Mouse (Mus musculus) granulocyte monocyte progenitor cell, adult 5-6 weeks (primary cell): ENCODE data around the gene Mfsd11. TPM values are rescaled to one million over a fixed set of nuclear protein-coding genes. Genes with fewer than 3 reads are reported as not detected.
"Not testable (repeated sequence)": the region's sequence is repeated elsewhere in the genome, so short reads cannot be mapped to it uniquely, and the experiment has no call there.

Source experiments
- ATAC-seq: replicated peaks from 2 replicates; pipeline ENCODE4 v1.8.0; 2016; ENCODE audit warnings: mild to moderate bottlenecking, moderate TSS enrichment, inconsistent platforms; ENCODE audit not compliant: poor library complexity, severe bottlenecking
- total RNA-seq, 2 experiments: library from RNA; stranded (forward) in 1 of 2; stranded (reverse) in 1 of 2; fragments of 200-712, 200-1000 nt in 1 of 2; fragments of >200 nt in 1 of 2; fragmentation: Nextera tagmentation in 1 of 2; gene quantifications; 2 replicates each; pipeline ENCODE4 v1.2.3; 2014 to 2017

The Mfsd11 gene
- total RNA-seq, 2 experiments from 2014 or later = 9.4 to 16.0 TPM

GRCm38 (mm10) chr11:116847187-116848085 lies 4.8 kb upstream of the Mfsd11 start:
- ATAC-seq = no peak

GRCm38 (mm10) chr11:116848086-116848876 lies 4.0 kb upstream of the Mfsd11 start:
- no peak for ATAC-seq

- ATAC-seq = not testable (repeated sequence)
These were observed 3.4 kb upstream of the Mfsd11 start for GRCm38 (mm10) chr11:116848877-116849178.

- no peak for ATAC-seq
These were observed 2.7 kb upstream of the Mfsd11 start for GRCm38 (mm10) chr11:116849587-116849986.

- no peak for ATAC-seq
These were observed 2.2 kb upstream of the Mfsd11 start for GRCm38 (mm10) chr11:116850085-116850484.

- ATAC-seq = no peak
These were observed 1.3 kb upstream of the Mfsd11 start for GRCm38 (mm10) chr11:116850833-116851477.

- no peak for ATAC-seq
These were observed 507 bp upstream of the Mfsd11 start for GRCm38 (mm10) chr11:116851576-116852290.

- ATAC-seq = peak; percentile 76
These were observed 761 bp downstream of the Mfsd11 start, which contains the start of gene Srsf2 for GRCm38 (mm10) chr11:116852891-116853511. TSS of gene Srsf2 (minus strand) at chr11:116853094.

GRCm38 (mm10) chr11:116853512-116853928 lies 1.3 kb downstream of the Mfsd11 start:
- ATAC-seq = peak; percentile 61

- ATAC-seq = no peak
These were observed 2.0 kb downstream of the Mfsd11 start for GRCm38 (mm10) chr11:116854279-116854678.

GRCm38 (mm10) chr11:116857183-116857850 lies 5.1 kb downstream of the Mfsd11 start:
- no peak for ATAC-seq

- ATAC-seq = no peak
These were observed 12.2 kb downstream of the Mfsd11 start for GRCm38 (mm10) chr11:116864444-116864843.

- ATAC-seq = no peak
These were observed 13.8 kb downstream of the Mfsd11 start for GRCm38 (mm10) chr11:116865945-116866585.

GRCm38 (mm10) chr11:116868129-116868528 lies 15.9 kb downstream of the Mfsd11 start:
- ATAC-seq = no peak

- no peak for ATAC-seq
These were observed 17.0 kb downstream of the Mfsd11 start for GRCm38 (mm10) chr11:116869223-116869622.

GRCm38 (mm10) chr11:116869641-116870040 lies 17.4 kb downstream of the Mfsd11 start:
- ATAC-seq = no peak

- ATAC-seq = no peak
These were observed 19.3 kb downstream of the Mfsd11 start for GRCm38 (mm10) chr11:116871538-116871937.

GRCm38 (mm10) chr11:116873987-116874386 lies 21.7 kb downstream of the Mfsd11 start:
- no peak for ATAC-seq

- ATAC-seq = no peak
These were observed 26.2 kb downstream of the Mfsd11 start for GRCm38 (mm10) chr11:116878454-116878853.
